Mouse (Mus musculus): ENCODE data around the gene Mrgprx1. TPM values are rescaled to one million over a fixed set of nuclear protein-coding genes. Genes with fewer than 3 reads are reported as not detected.

Gene Mrgprx1
- total and polyA plus RNA-seq, 3 experiments: not detected

DNA sequence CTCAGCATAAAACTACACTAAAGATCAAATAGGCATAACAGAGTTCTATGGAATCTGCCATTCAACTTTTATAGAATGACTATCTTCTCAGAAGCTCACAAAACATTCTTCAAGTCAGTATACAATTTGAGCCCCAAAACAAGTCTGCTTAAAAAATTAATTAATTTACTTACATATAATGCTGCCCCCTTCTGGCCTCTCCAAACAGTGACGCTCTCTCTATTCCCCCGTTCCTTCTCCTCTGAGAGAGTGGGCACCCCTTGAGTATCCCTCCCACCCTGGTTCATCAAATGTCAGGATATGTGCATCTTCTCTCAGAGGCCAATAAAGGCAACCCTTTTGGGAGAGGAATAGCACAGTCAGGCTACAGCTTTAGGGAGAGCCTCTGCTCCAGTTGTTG is 9.5 kb downstream of the Mrgprx1 start:
- dilution Hi-C loops (cut with MboI; ENCODE audit: extremely low pct_ligation_motif_present, extremely low pct_unique_long_range_greater_than_20kb, low sequenced_read_pairs): no loop called here
- H3K27me3 ChIP-seq (replicated peaks): no peaks in the 10 kb centered on the region
- no peak overlapping the region for H3K4me2 ChIP-seq (ENCODE audit: insufficient read depth, low read depth, poor library complexity, severe bottlenecking)
- H3K79me2 ChIP-seq (replicated peaks; ENCODE audit: control insufficient read depth, extremely low read depth, insufficient read depth, poor library complexity, severe bottlenecking): no peaks in the 10 kb centered on the region
- no peak overlapping the region for H3K9ac ChIP-seq (ENCODE audit: insufficient read depth, low read depth)
- H3K27ac ChIP-seq (ENCODE audit: insufficient read depth, low read depth): no peak overlapping the region
- H3K4me3 ChIP-seq (replicated peaks in 1 of 3; ENCODE audit: low read depth in 2 of 3, low read length in 2 of 3, poor library complexity in 1 of 3): no peak overlapping the region
- no peaks in the 10 kb centered on the region for H3K4me1 ChIP-seq (ENCODE audit: control insufficient read depth in 1 of 2, insufficient read depth in 2 of 2)
- TF ChIP-seq ELF1 (IDR thresholded peaks at IDR 0.05; ENCODE audit: low read depth, low read length) (no peak), KAT2A (IDR thresholded peaks at IDR 0.05; ENCODE audit: insufficient replicate concordance, low read length) (no peak), USF1 (IDR thresholded peaks at IDR 0.05; ENCODE audit: low read depth, low read length) (no peak), NELFE (IDR thresholded peaks at IDR 0.05; ENCODE audit: low read depth, low read length) (no peak), UBTF (IDR thresholded peaks at IDR 0.05; ENCODE audit: low read depth, low read length) (no peak), EP300 (IDR thresholded peaks at IDR 0.05; ENCODE audit: low read length) (no peak), CTCF (conservative IDR thresholded peaks at IDR 0.05 in 1 of 2, IDR thresholded peaks at IDR 0.05 in 1 of 2; ENCODE audit: low read depth in 2 of 2, low read length in 2 of 2) (no peak), HCFC1 (IDR thresholded peaks at IDR 0.05; ENCODE audit: low read depth, low read length) (no peak), JUND (conservative IDR thresholded peaks at IDR 0.05; ENCODE audit: low read depth, low read length) (no peak)
- in situ Hi-C loops (cut with MboI; ENCODE audit: low pct_ligation_motif_present, low pct_unique_long_range_greater_than_20kb, low sequenced_read_pairs): loop anchor here (25.0 kb wide), 1 partner anchor 806 kb away; the partner anchor contains the start of gene Mrgpra6
- no peak for DNase-seq (ENCODE audit: extremely low read depth)
- H3K9me3 ChIP-seq (replicated peaks; ENCODE audit: low read length): no peaks in the 10 kb centered on the region
- no peaks in the 10 kb centered on the region for H3K36me3 ChIP-seq (replicated peaks in 1 of 2; ENCODE audit: control insufficient read depth in 1 of 2, insufficient read depth in 1 of 2, low read length in 1 of 2)

DNA sequence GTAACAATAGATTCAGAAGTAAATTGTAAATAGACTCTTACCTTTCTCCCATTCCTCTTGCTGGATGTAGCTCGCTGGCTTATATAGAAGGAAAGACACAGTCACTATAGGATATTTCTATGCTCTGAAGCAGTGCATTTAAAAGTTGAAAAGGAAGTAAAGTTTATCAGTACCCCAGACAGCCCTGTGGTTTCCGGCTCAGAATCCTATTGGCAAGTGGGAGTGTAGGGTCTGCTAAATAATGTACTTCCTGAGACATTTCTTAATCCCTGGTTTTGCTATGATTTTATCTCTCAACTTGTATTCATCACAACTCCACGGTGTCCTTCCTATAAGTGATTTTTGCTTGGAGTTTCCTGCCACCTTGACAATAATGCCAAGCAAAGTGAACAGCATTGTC is 31.7 kb downstream of the Mrgprx1 start:
- H3K9me3 ChIP-seq (replicated peaks; ENCODE audit: low read length): no peaks in the 10 kb centered on the region
- TF ChIP-seq ZC3H11A (IDR thresholded peaks at IDR 0.05; ENCODE audit: low read depth, low read length) (no peak), MAFK (IDR thresholded peaks at IDR 0.05; ENCODE audit: insufficient replicate concordance, low read length) (no peak), ZMIZ1 (IDR thresholded peaks at IDR 0.05; ENCODE audit: low read depth, low read length) (no peak), BHLHE40 (IDR thresholded peaks at IDR 0.05; ENCODE audit: low read depth, low read length) (no peak), ETS1 (conservative IDR thresholded peaks at IDR 0.05; ENCODE audit: low read depth, low read length) (no peak), RAD21 (IDR thresholded peaks at IDR 0.05; ENCODE audit: low read depth, low read length) (no peak), IRF4 (IDR thresholded peaks at IDR 0.05; ENCODE audit: low read depth, low read length) (no peak), POLR2A (IDR thresholded peaks at IDR 0.05; ENCODE audit: low read depth, low read length) (no peak), POLR2AphosphoS2 (IDR thresholded peaks at IDR 0.05; ENCODE audit: low read depth, low read length) (no peak), USF1 (IDR thresholded peaks at IDR 0.05; ENCODE audit: low read depth, low read length) (no peak), RCOR1 (conservative IDR thresholded peaks at IDR 0.05; ENCODE audit: low read depth, low read length) (no peak), MEF2A (IDR thresholded peaks at IDR 0.05; ENCODE audit: borderline replicate concordance, low read depth, low read length) (no peak), NRF1 (IDR thresholded peaks at IDR 0.05; ENCODE audit: low read depth, low read length) (no peak), TBP (conservative IDR thresholded peaks at IDR 0.05; ENCODE audit: low read depth, low read length) (no peak)
- no peak overlapping the region for H3K9ac ChIP-seq (ENCODE audit: insufficient read depth, low read depth)
- H3K27ac ChIP-seq (ENCODE audit: insufficient read depth, low read depth): no peak overlapping the region
- no peak for DNase-seq (ENCODE audit: extremely low read depth)
- H3K36me3 ChIP-seq (replicated peaks in 1 of 2; ENCODE audit: control insufficient read depth in 1 of 2, insufficient read depth in 1 of 2, low read length in 1 of 2): no peaks in the 10 kb centered on the region
- no peaks in the 10 kb centered on the region for H3K4me1 ChIP-seq (ENCODE audit: control insufficient read depth in 1 of 2, insufficient read depth in 2 of 2)
- in situ Hi-C loops (cut with MboI; ENCODE audit: low pct_ligation_motif_present, low pct_unique_long_range_greater_than_20kb, low sequenced_read_pairs): no loop called here
- dilution Hi-C loops (cut with MboI; ENCODE audit: extremely low pct_ligation_motif_present, extremely low pct_unique_long_range_greater_than_20kb, low sequenced_read_pairs): no loop called here
- H3K79me2 ChIP-seq (replicated peaks; ENCODE audit: control insufficient read depth, extremely low read depth, insufficient read depth, poor library complexity, severe bottlenecking): no peaks in the 10 kb centered on the region
- H3K4me3 ChIP-seq (replicated peaks in 1 of 3; ENCODE audit: low read depth in 2 of 3, low read length in 2 of 3, poor library complexity in 1 of 3): no peak overlapping the region
- H3K4me2 ChIP-seq (ENCODE audit: insufficient read depth, low read depth, poor library complexity, severe bottlenecking): no peak overlapping the region
- H3K27me3 ChIP-seq (replicated peaks): no peaks in the 10 kb centered on the region

All from CH12.LX (cell line).